Mouse (Mus musculus): ENCODE data around the gene Dnajb13.

Gene Dnajb13

GRCm38 (mm10) chr7:100514573-100514972, at the start of gene Dnajb13:
Gene Dnajb13, minus strand, starts transcription at chr7:100514960.
- no peak for DNase-seq (ENCODE audit: low read depth, low spot score)

GRCm38 (mm10) chr7:100561861-100562587, 47.3 kb upstream of the Dnajb13 start:
- DNase-seq (ENCODE audit: low read depth, low spot score), result no peak

- DNase-seq (ENCODE audit: low read depth, low spot score), result no peak
Observed at GRCm38 (mm10) chr7:100559331-100559730, 44.6 kb upstream of the Dnajb13 start.

- no peak for DNase-seq (ENCODE audit: low read depth, low spot score)
Observed at GRCm38 (mm10) chr7:100557241-100557640, 42.5 kb upstream of the Dnajb13 start.

GRCm38 (mm10) chr7:100555431-100555951, 40.7 kb upstream of the Dnajb13 start:
- DNase-seq (ENCODE audit: low read depth, low spot score), result no peak

- DNase-seq (ENCODE audit: low read depth, low spot score), result no peak
Observed at GRCm38 (mm10) chr7:100554939-100555338, 40.2 kb upstream of the Dnajb13 start.

- DNase-seq (ENCODE audit: low read depth, low spot score), result no peak
Observed at GRCm38 (mm10) chr7:100550338-100551007, 35.7 kb upstream of the Dnajb13 start.

- DNase-seq (ENCODE audit: low read depth, low spot score), result no peak
Observed at GRCm38 (mm10) chr7:100549796-100550195, 35.0 kb upstream of the Dnajb13 start.

- DNase-seq (ENCODE audit: low read depth, low spot score), result no peak
Observed at GRCm38 (mm10) chr7:100547631-100548030, 32.9 kb upstream of the Dnajb13 start.

GRCm38 (mm10) chr7:100544437-100544836, 29.7 kb upstream of the Dnajb13 start:
- no peak for DNase-seq (ENCODE audit: low read depth, low spot score)

GRCm38 (mm10) chr7:100539516-100539915, 24.8 kb upstream of the Dnajb13 start:
- no peak for DNase-seq (ENCODE audit: low read depth, low spot score)

GRCm38 (mm10) chr7:100537519-100537902, 22.8 kb upstream of the Dnajb13 start:
- no peak for DNase-seq (ENCODE audit: low read depth, low spot score)

GRCm38 (mm10) chr7:100536804-100537518, 22.2 kb upstream of the Dnajb13 start, which contains the start of gene Coa4:
Gene Coa4, plus strand, starts transcription at chr7:100537071.
- DNase-seq (ENCODE audit: low read depth, low spot score), result peak; percentile 94

GRCm38 (mm10) chr7:100535831-100536230, 21.1 kb upstream of the Dnajb13 start:
- no peak for DNase-seq (ENCODE audit: low read depth, low spot score)

GRCm38 (mm10) chr7:100534216-100534615, 19.5 kb upstream of the Dnajb13 start:
- DNase-seq (ENCODE audit: low read depth, low spot score), result no peak

GRCm38 (mm10) chr7:100533503-100533902, 18.7 kb upstream of the Dnajb13 start:
- DNase-seq (ENCODE audit: low read depth, low spot score), result no peak

GRCm38 (mm10) chr7:100530766-100531165, 16.0 kb upstream of the Dnajb13 start:
- DNase-seq (ENCODE audit: low read depth, low spot score), result no peak

GRCm38 (mm10) chr7:100524669-100525068, 9.9 kb upstream of the Dnajb13 start:
- DNase-seq (ENCODE audit: low read depth, low spot score), result no peak

- no peak for DNase-seq (ENCODE audit: low read depth, low spot score)
Observed at GRCm38 (mm10) chr7:100522222-100522621, 7.5 kb upstream of the Dnajb13 start.

- DNase-seq (ENCODE audit: low read depth, low spot score), result no peak
Observed at GRCm38 (mm10) chr7:100520663-100521285, 6.0 kb upstream of the Dnajb13 start.

GRCm38 (mm10) chr7:100520204-100520603, 5.4 kb upstream of the Dnajb13 start:
- no peak for DNase-seq (ENCODE audit: low read depth, low spot score)

GRCm38 (mm10) chr7:100511602-100512001, 3.2 kb downstream of the Dnajb13 start:
- DNase-seq (ENCODE audit: low read depth, low spot score), result no peak

All from WW6 (cell line).